Mouse (Mus musculus) MEL-GATA-1-ER (cell line): Measurements from ENCODE around the gene Hcrtr2.
A peak's percentile ranks its signal among the peaks of the same experiment; 100 is the strongest.

Experiments used
- DNase-seq: peaks from one replicate; pipeline ENCODE4 v3.0.0-alpha.2; 2012; ENCODE audit warnings: low read depth; ENCODE audit errors: extremely low read depth

Hcrtr2 gene

DNA sequence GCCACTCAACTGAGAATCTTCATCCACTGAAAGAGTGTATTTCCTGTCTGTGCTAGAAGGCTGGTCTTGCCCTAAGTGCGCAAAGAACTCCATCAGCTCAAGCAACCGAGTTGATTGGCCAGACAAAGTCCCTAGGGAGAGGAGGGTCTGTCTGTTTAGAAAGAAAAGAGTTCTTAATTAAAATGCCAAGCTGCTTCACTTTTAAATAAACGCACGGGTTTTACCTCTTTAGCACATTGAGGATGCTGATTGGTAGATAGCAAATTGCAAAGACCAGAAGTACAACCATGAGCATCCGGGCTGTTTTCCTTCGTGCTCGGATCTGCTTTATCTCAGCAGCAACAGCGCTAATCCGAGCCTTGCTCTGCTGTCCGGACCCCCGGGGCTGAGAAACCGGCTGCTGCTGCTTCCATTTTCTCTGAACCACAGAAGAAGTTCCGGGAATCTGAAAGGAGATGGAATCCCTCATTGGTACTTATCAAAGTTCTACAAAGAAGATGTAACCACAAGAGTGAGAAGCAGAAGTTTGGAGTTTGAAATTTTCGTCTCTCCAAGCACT, 87.6 kb downstream of the Hcrtr2 start:
- DNase-seq, result peak; percentile 95

DNA sequence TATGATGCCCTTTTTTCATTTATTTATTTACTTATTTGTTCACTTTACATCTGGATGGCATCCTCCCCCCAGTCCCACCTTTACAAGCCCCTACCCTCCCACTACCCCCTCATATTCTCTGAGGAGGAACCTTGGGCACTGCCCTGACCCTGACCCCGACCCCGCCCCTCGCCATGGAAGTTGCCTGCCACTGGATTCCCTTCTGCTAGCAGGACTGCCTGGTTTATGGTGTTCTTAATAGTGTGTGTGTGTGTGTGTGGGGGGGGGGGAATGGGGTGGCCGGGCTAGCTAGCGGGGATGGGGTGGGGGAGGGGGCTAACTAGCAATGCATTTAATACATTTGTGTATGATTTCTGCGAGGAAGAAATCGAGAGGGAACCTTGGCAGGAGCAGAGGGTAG, 88.8 kb downstream of the Hcrtr2 start:
- no peak for DNase-seq

DNA sequence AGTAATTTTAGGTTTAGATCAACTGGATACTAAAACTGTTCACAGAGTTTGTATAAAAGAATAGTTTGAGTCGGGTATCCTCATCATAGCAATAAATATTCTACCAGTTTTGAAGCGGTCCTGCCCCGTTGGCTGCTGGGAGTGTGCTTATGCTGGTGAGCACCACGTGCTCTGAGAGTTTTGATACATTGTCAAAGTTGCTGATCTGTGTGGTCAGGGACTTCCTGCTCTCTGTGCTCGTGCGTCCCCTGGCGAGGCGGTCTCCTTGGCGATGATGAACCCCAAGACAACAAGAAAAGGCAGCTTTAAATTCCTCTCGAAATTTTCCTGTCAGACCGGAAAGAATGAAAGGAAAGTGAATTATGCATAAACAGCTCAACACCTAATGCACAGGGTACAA, 93.3 kb downstream of the Hcrtr2 start:
- DNase-seq, result no peak

DNA sequence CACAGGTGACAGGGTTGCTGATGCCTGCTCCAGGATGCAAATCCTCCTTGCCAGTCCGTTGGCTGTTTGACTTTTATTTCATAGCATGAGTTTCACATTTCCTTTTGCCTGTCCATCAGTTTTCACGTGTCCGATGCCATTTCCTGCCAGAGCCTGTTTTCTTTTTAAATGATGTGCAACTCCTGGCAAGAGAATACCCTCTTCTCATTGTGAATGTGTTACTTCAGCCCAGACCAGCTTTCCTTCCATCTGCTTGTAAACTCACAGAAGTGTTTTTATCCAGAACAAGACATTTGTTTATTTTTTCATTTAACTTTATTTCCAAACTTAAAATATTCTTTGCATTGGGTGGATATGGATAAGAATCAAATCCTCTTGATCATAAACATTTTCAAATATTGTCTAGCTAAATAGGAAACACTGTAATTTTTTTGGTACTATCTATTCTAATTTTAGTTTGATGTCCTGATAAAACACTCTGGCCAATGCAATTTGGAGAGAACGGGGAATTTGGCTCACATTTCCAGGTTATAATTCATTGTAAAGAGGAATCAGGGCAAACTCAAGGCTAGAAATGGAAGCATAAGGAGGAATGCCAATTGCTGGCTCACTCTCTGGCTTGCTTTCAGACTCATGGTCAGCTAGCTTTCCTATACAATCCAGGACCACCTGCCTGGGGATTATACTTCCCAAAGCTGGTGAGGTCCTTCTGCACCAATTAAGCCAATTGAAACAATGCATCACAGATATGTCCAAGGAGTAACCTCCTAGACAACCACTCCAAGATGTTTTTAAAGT, 106.3 kb downstream of the Hcrtr2 start:
- no peak for DNase-seq

DNA sequence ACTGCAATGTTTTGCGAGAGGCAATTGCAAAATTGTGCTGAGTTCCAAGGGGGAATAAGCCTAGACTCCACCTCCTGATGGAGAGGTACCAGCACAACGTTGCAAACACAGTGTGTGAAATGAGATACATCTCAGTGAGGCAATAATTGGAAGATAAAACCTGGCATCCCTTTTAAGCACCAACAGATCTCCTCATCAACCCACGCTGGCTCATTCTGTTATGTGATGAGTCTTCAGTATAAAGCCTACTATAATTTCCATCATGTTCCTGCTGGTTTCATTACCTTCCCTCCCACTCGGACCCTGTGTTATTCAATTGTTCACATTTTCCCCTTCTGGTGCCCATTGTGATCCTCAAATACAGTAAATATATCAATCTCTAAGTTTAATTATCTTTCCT, 109.0 kb downstream of the Hcrtr2 start:
- no peak for DNase-seq

GRCm38 (mm10) chr9:76213557-76213956, 110.1 kb downstream of the Hcrtr2 start, which contains the start of gene Gfral:
Gene Gfral, minus strand, starts transcription at chr9:76213657.
- no peak for DNase-seq

GRCm38 (mm10) chr9:76196917-76197316, 126.7 kb downstream of the Hcrtr2 start:
- no peak for DNase-seq

DNA sequence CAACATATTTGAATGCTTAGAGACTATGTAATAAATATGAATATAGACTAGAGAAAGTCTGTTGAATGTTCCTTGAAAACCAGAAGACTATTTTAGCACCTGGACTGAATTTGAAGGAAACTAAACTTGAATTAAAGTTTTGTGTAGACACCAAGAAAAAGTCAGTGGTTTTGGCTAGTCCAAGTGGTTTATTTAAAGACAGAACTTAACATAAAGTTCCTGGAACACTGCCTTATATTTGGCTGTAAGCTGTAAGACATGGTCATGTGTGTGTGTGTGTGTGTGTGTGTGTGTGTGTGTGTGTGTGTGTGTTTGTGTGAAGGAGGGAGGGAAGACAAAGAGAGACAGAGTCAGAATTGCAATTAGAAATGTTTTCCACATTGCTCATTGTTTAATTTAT, 144.4 kb downstream of the Hcrtr2 start:
- no peak for DNase-seq
